20 mouse cellular contexts compared by ENCODE assay signal in the genomic region with DNA sequence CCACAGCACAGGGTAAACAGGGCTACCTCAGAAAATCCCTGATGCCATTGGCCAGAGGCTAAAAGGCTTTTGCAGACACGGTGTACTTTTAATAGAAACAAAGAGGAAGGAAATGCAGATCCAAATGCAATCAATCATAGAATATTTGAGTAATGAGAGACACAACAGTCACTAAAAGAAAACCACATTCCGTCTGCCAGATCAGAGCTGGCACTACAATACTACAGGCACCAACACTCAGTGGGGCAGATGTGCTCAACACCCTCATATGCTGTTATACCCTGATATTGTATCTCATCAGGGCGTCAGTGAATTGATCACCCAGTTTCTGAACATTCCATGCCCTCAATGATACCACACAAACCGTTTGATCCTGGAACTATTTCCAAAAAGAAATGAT.
A peak's percentile ranks its signal among the peaks of the same experiment; 100 is the strongest.
DNase-seq lines count a peak whose midpoint lies in the region; ATAC-seq lines count a peak whose summit lies in the region.
"Had no signal": no experiment of that assay in that cellular context is flagged by ENCODE, and none has a peak within 500 bp of the region (broad histone marks: within the 10 kb centered on the region; RNA-seq: fewer than 3 reads in every experiment).

No protein-coding gene starts in this region.

- H3K9me3 ChIP-seq in midbrain, embryonic 13.5 days, result no peaks in the 10 kb centered on the region
- H3K9me3 ChIP-seq in midbrain, embryonic 10.5 days (replicated peaks), result no peaks in the 10 kb centered on the region
- H3K9me3 ChIP-seq: forebrain, embryonic 10.5 days; hindbrain, embryonic 12.5 days had no signal

- H3K9ac ChIP-seq in midbrain, embryonic 13.5 days (replicated peaks), result no peak overlapping the region
- H3K9ac ChIP-seq: forebrain, postnatal 0 days; hindbrain, embryonic 12.5 days had no signal

- no peaks in the 10 kb centered on the region for H3K36me3 ChIP-seq in midbrain, embryonic 13.5 days
- H3K36me3 ChIP-seq in midbrain, embryonic 10.5 days, result peaks cover 8% of the 10 kb centered on the region
- H3K36me3 ChIP-seq: hindbrain, embryonic 12.5 days had no signal

- peaks cover 13% of the 10 kb centered on the region for H3K4me1 ChIP-seq in midbrain, embryonic 13.5 days (replicated peaks)
- H3K4me1 ChIP-seq in midbrain, embryonic 10.5 days, result no peaks in the 10 kb centered on the region

- no peaks in the 10 kb centered on the region for H3K27me3 ChIP-seq in midbrain, embryonic 13.5 days
- no peaks in the 10 kb centered on the region for H3K27me3 ChIP-seq in midbrain, embryonic 10.5 days (ENCODE audit: low read depth, poor library complexity, severe bottlenecking)
- H3K27me3 ChIP-seq: hindbrain, embryonic 12.5 days; Patski had no signal

- H3K4me2 ChIP-seq in midbrain, embryonic 13.5 days (replicated peaks), result no peak overlapping the region
- H3K4me2 ChIP-seq: heart, embryonic 11.5 days; hindbrain, embryonic 12.5 days had no signal

- 85% methylated on average over 4 of the region's 4 CpGs for WGBS in midbrain, embryonic 13.5 days
- 89% methylated on average over 4 of the region's 4 CpGs for WGBS in midbrain, embryonic 10.5 days

- DNase-seq in heart, adult 11 months, result peak; percentile 39
- DNase-seq in heart, postnatal 36 days, result no peak
- no peak for DNase-seq in midbrain, embryonic 10.5 days (ENCODE audit: low spot score)
- DNase-seq in adrenal gland, postnatal 25 days, result no peak
- DNase-seq: cerebellum, adult 11-12 months; cerebellum, adult 8-10 months; cerebellum, postnatal 10 days; forebrain, postnatal 0 days; gastrocnemius, adult 2 months; gastrocnemius, postnatal 14 days; kidney, adult 2 months had no signal

- ATAC-seq in midbrain, embryonic 13.5 days, result no peak
- peak; percentile 74 for ATAC-seq in common myeloid progenitor, adult 5-6 weeks (replicated peaks; ENCODE audit: low read depth, poor library complexity, severe bottlenecking)
- peak; percentile 50 for ATAC-seq in megakaryocyte progenitor cell, adult 5-6 weeks (replicated peaks; ENCODE audit: poor library complexity)
- ATAC-seq in activated CD4-positive, CD25-positive, alpha-beta regulatory T cell, adult 4 months, result no peak
- ATAC-seq: forebrain, postnatal 0 days; intestine, postnatal 0 days; Patski had no signal

- H3K27ac ChIP-seq in midbrain, embryonic 13.5 days, result peak overlapping the region; percentile 1; the same call in 1 of the 2 replicates
- H3K27ac ChIP-seq in midbrain, embryonic 10.5 days (replicated peaks), result no peak overlapping the region
- H3K27ac ChIP-seq: forebrain, embryonic 10.5 days; gastrocnemius, adult 2 months; hindbrain, embryonic 12.5 days had no signal

- intact Hi-C loops in heart, postnatal 36 days (cut with DNase I), result no loop called here

- H3K4me3 ChIP-seq in midbrain, embryonic 13.5 days (replicated peaks), result no peak overlapping the region
- no peak overlapping the region for H3K4me3 ChIP-seq in midbrain, embryonic 10.5 days
- H3K4me3 ChIP-seq: forebrain, embryonic 10.5 days; gastrocnemius, adult 2 months; hindbrain, embryonic 12.5 days had no signal

Comparison
In these comparisons a context has a peak if more than half of its experiments do, and no peak if none do; other contexts are left out.
1. ATAC-seq: peak in common myeloid progenitor, adult 5-6 weeks (single experiment) and megakaryocyte progenitor cell, adult 5-6 weeks (single experiment); none in midbrain, embryonic 13.5 days (single experiment) and activated CD4-positive, CD25-positive, alpha-beta regulatory T cell, adult 4 months (single experiment).